Mouse (Mus musculus) brain, embryonic 14.5 days (tissue): ENCODE data around the gene Gm17662. TPM values are rescaled to one million over a fixed set of nuclear protein-coding genes. Genes with fewer than 3 reads are reported as not detected.

Experiments
- DNase-seq: peaks from one replicate; pipeline ENCODE4 v3.0.0-alpha.2; 2011; ENCODE audit warnings: low read depth
- CTCF ChIP-seq: fragments of 200-500 bp; IDR thresholded peaks from 2 replicates; pipeline ENCODE4 v1.5.1; 2012; ENCODE audit warnings: inconsistent platforms, mild to moderate bottlenecking, moderate library complexity, borderline replicate concordance; ENCODE audit not compliant: insufficient read depth, insufficient read length; ENCODE audit errors: extremely low read depth
- POLR2A ChIP-seq: fragments of 200-500 bp; IDR thresholded peaks from 2 replicates; pipeline ENCODE4 v1.6.1; 2012; ENCODE audit warnings: mild to moderate bottlenecking, inconsistent platforms, borderline replicate concordance; ENCODE audit not compliant: poor library complexity, insufficient read depth, insufficient read length, severe bottlenecking; ENCODE audit errors: extremely low read depth
- polyA plus RNA-seq: library from polyadenylated mRNA; depleted of rRNA; stranded (reverse); fragments of >200 nt; gene quantifications from 2 replicates; pipeline ENCODE4 v1.2.3, GENCODE M21; 2012; rRNA removed

Gm17662 gene
- polyA plus RNA-seq = not detected in 2 replicates

GRCm38 (mm10) chr4:104857029-104857428, at the start of gene Gm17662:
Gm17662 (plus strand) TSS chr4:104857329.
- no peak for TF ChIP-seq CTCF
- TF ChIP-seq POLR2A = no peak
- no peak for DNase-seq

GRCm38 (mm10) chr4:104810710-104811286, 46.3 kb upstream of the Gm17662 start:
- TF ChIP-seq CTCF (no peak), POLR2A (no peak)
- peak; percentile 44 for DNase-seq

- no peak for TF ChIP-seq POLR2A
- no peak for TF ChIP-seq CTCF
Observed at GRCm38 (mm10) chr4:104813617-104814016, 43.5 kb upstream of the Gm17662 start.

GRCm38 (mm10) chr4:104816519-104817232, 40.5 kb upstream of the Gm17662 start:
- no peak for DNase-seq
- no peak for TF ChIP-seq CTCF
- no peak for TF ChIP-seq POLR2A

More at GRCm38 (mm10) chr4:104813617-104814016, 43.5 kb upstream of the Gm17662 start:
- no peak for DNase-seq

- DNase-seq = no peak
Observed at GRCm38 (mm10) chr4:104817509-104817908, 39.6 kb upstream of the Gm17662 start.

GRCm38 (mm10) chr4:104818986-104819385, 38.1 kb upstream of the Gm17662 start:
- no peak for TF ChIP-seq POLR2A
- TF ChIP-seq CTCF = no peak
- no peak for DNase-seq

More at GRCm38 (mm10) chr4:104817509-104817908, 39.6 kb upstream of the Gm17662 start:
- TF ChIP-seq CTCF = no peak
- TF ChIP-seq POLR2A = no peak

GRCm38 (mm10) chr4:104819891-104820290, 37.2 kb upstream of the Gm17662 start:
- DNase-seq = no peak
- TF ChIP-seq POLR2A (no peak), CTCF (no peak)

- TF ChIP-seq POLR2A (no peak), CTCF (no peak)
- DNase-seq = no peak
Observed at GRCm38 (mm10) chr4:104823597-104824101, 33.5 kb upstream of the Gm17662 start.

GRCm38 (mm10) chr4:104824381-104825077, 32.6 kb upstream of the Gm17662 start:
- DNase-seq = no peak
- TF ChIP-seq POLR2A = no peak
- no peak for TF ChIP-seq CTCF

- no peak for TF ChIP-seq POLR2A
- TF ChIP-seq CTCF = no peak
- DNase-seq = peak; percentile 69
Observed at GRCm38 (mm10) chr4:104828939-104829338, 28.2 kb upstream of the Gm17662 start.

- no peak for TF ChIP-seq POLR2A
- no peak for TF ChIP-seq CTCF
- DNase-seq = peak; percentile 92
Observed at GRCm38 (mm10) chr4:104835096-104835495, 22.0 kb upstream of the Gm17662 start.

GRCm38 (mm10) chr4:104838342-104838741, 18.8 kb upstream of the Gm17662 start:
- DNase-seq = no peak
- TF ChIP-seq CTCF (no peak), POLR2A (no peak)
